Mouse (Mus musculus) hindbrain, embryonic 13.5 days (tissue): ENCODE measurements around the gene Huwe1. TPM values are rescaled to one million over a fixed set of nuclear protein-coding genes. Genes with fewer than 3 reads are reported as not detected.

Source experiments
- microRNA counts: library from miRNA; unstranded; fragments of <30 nt; microRNA quantifications from one replicate; lab custom pipeline; 2016
- microRNA-seq: library from miRNA; unstranded; fragments of <30 nt; microRNA quantifications from one replicate; pipeline ENCODE4, GENCODE M21; 2016
- polyA plus RNA-seq: library from polyadenylated mRNA; unstranded; fragments of >200 nt; fragmentation: Nextera tagmentation; extraction: Ambion mirVana; gene quantifications from 2 replicates; pipeline ENCODE4 v1.2.1, GENCODE M21; 2015

Huwe1 gene
- polyA plus RNA-seq, 1 experiment from 2014 or later: 53.0 TPM

MicroRNAs encoded within 50 kb of the gene (microRNA counts, 519-probe panel; counts per million panel counts)
- 3,931 counts per million, percentile 60 among the panel's probes with 10 or more counts for microRNA mmu-miR-98 (lab: Ali Mortazavi, UCI)

Small RNA genes within 50 kb of the gene (microRNA-seq; reads per million reads assigned to microRNA genes)
- gene Mir3113 (not detected), gene Mir98 (3,504 reads per million, percentile 87 among the genes with 10 or more reads in this experiment), gene Mirlet7f-2 (1,289 reads per million, percentile 79 among the genes with 10 or more reads in this experiment)

Other genes starting within 250 kb of the Huwe1 start
- 126 and 128 TPM in 2 replicates for gene Hsd17b10, start 201.0 kb downstream of the Huwe1 start, polyA plus RNA-seq
- gene Ribc1, start 215.5 kb downstream of the Huwe1 start, polyA plus RNA-seq: 2.6 and 2.9 TPM in 2 replicates
- 84.4 and 88.4 TPM in 2 replicates for gene Smc1a, start 215.6 kb downstream of the Huwe1 start, polyA plus RNA-seq